Mouse (Mus musculus): ENCODE data around the gene Zfp609. TPM values are rescaled to one million over a fixed set of nuclear protein-coding genes. Genes with fewer than 3 reads are reported as not detected.

The Zfp609 gene
- total RNA-seq, 2 experiments from 2014 or later, result 59.4 to 65.0 TPM

DNA sequence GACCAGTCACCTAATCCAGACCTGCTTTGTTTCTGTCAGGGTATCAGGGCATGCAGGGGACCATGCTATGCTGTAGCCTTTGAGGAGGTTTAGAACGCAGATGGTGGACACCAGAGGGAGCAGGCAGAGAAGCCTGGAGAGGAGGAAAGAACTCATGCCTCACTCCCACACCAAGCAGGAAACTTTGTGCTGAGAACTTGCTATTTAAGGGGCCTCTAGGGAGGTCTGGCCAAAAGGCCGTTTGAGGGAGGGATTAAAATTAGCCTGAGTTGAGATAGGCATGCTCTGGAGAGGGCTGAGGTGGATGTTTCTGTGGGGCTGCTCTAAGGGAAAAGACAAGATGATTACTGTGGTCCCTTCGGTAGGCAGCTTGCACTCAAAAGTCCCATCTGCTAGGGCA lies 181.4 kb downstream of the Zfp609 start:
- intact Hi-C loops (cut with DNase I), result no loop called here
- no peak for DNase-seq

DNA sequence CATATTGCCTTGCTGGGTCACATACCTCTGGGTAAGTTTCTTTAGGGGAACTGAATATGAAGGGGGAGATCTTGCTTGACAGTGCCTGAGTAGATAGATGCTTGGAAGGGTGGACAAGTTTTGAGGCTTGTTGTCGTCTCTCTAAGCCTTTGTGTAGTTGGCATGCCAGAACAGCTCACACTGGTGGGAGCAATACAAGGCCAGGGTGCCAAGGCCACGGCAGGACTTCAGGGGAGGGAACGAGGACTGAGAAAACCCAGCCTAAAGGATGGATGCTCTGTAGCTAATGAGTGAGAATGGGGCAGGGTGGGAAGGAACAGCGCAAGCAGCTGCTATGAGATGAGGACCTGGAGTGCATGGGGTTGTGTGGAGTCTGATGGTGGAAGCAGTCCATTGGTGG lies 182.4 kb downstream of the Zfp609 start:
- intact Hi-C loops (cut with DNase I), result no loop called here
- DNase-seq, result no peak

DNA sequence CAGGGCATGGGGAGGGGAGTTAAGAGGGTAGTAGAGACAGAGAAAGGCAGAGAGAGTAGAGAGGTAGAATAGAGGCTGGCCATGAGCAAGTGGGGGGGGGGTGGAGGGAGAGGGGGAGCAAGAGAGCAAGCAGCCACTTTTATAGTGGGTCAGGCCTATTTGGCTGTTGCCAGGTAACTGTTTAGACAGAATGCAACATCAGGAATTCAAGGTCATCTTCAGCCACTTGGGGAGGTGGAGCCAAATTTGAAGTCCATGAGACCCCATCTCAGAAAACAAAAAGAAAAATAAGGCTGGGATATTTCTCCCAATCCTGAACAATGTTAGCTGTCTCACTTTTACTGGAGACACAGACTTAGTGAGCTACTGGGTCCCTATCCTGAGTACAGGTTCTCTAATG lies 184.8 kb downstream of the Zfp609 start:
- no peak for DNase-seq
- intact Hi-C loops (cut with DNase I), result no loop called here

Other genes with a start within 250 kb of the Zfp609 start
- gene Plekho2, start 247.5 kb downstream of the Zfp609 start, total RNA-seq (2021), result 1 to 10 TPM; 6.1 to 7.0 TPM
- 1 to 10 TPM; 1.7 to 1.9 TPM for gene Pif1, start 240.4 kb downstream of the Zfp609 start, total RNA-seq (2021)
- 1 to 10 TPM; 1.8 to 2.4 TPM for gene Rbpms2, start 197.9 kb downstream of the Zfp609 start, total RNA-seq (2021)
- gene Oaz2, start 159.6 kb downstream of the Zfp609 start, total RNA-seq (2021), result 100 to 1,000 TPM; 202 to 211 TPM
- gene Pclaf, start 62.7 kb upstream of the Zfp609 start, total RNA-seq (2021), result 1 to 10 TPM; 7.0 to 8.5 TPM
- 10 to 100 TPM; 35.8 to 41.2 TPM for gene Trip4, start 81.2 kb upstream of the Zfp609 start, total RNA-seq (2021)
- gene Csnk1g1, start 81.4 kb upstream of the Zfp609 start, total RNA-seq (2021), result 10 to 100 TPM; 61.8 to 66.1 TPM
- 100 to 1,000 TPM; 233 to 249 TPM for gene Ppib, start 232.7 kb upstream of the Zfp609 start, total RNA-seq (2021)
- gene Snx22, start 242.2 kb upstream of the Zfp609 start, total RNA-seq (2021), result 1 to 10 TPM; 5.9 to 7.3 TPM

All from left cerebral cortex, postnatal 4 days (tissue).